Mouse (Mus musculus) left cerebral cortex, postnatal 4 days (tissue): ENCODE data around the gene Gm11559. TPM values are rescaled to one million over a fixed set of nuclear protein-coding genes. Genes with fewer than 3 reads are reported as not detected.
"Not testable (repeated sequence)": the region's sequence is repeated elsewhere in the genome, so short reads cannot be mapped to it uniquely, and the experiment has no call there.

Experiments
- DNase-seq: peaks from one replicate; pipeline ENCODE4 v3.0.0-alpha.2; 2022
- intact Hi-C: fragments of 180-260 bp; cut with DNase I; formaldehyde crosslinking; loops from one replicate; pipeline ENCODE4 v1.15.1; 2025
- total RNA-seq, 2 experiments: library from RNA; stranded (reverse); gene quantifications; 2 replicates each; pipeline ENCODE4 v1.2.3; 2021

Gm11559 gene
- total RNA-seq = not detected

DNA sequence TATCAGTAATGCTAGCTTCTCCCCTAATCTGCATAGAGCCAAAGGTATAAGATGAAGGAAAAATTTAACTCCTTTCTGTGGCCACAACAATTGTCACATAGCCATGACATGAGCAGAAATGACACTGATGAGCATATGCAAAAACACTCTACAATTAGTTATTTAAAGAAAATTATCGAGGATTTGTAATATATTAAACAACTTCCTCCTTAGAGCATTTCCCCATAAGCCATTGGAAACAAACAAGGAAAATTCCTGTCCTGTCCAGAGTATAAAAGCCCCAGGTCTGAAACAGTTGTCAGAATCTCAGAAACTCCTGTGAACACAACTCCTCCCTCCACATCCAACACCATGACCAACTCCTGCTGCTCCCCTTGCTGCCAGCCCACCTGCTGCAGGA lies at the start of gene Gm11559:
Gm11559 (plus strand) TSS at position 301 of the 400 bp plus-strand sequence.
- DNase-seq, intact Hi-C loops: not testable (repeated sequence)

DNA sequence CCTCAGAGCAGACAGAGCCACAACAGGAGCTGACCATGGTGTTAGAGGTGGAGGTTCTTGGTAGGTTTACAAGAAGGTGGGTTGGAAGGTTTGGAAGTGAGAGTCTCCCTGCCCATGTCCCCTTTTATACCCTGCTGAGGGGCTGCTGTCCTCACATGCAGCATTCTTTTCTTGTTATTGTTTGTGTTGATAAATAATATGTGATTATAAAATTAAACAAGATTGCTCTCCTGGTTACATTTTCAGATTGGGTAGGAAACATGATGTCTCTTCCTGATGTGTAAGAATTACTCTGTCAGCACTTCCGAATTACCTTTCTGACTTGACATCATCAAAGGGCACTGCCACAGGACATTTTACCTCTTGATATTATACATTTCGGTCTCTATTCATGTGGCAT lies 48.7 kb upstream of the Gm11559 start, which contains the start of gene Gm11564:
Gm11564 (minus strand) TSS at position 101 of the 400 bp plus-strand sequence.
- intact Hi-C loops = not testable (repeated sequence)

DNA sequence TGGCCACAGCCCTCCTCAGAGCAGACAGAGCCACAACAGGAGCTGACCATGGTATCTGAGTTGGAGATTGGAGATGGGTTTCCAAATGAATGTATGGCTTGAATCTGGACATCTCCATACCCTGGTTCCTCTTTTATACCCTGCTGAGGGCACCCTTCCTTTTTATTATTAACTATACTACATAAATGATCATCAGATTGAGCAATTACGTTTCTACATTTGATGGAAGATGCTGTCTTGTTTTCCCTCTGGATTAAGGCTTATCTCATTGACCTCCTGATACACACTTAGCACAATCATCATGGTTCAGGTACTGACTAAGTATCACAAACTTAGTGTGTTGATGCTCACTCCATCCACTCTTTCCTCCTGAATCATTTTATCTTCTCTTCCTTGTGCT lies 26.3 kb upstream of the Gm11559 start, which contains the start of gene 2300003K06Rik:
2300003K06Rik (minus strand) TSS at position 101 of the 400 bp plus-strand sequence.
- intact Hi-C loops = no loop called here
- DNase-seq = no peak

More for the DNA sequence above, 48.7 kb upstream of the Gm11559 start, which contains the start of gene Gm11564:
- not testable (repeated sequence) for DNase-seq

DNA sequence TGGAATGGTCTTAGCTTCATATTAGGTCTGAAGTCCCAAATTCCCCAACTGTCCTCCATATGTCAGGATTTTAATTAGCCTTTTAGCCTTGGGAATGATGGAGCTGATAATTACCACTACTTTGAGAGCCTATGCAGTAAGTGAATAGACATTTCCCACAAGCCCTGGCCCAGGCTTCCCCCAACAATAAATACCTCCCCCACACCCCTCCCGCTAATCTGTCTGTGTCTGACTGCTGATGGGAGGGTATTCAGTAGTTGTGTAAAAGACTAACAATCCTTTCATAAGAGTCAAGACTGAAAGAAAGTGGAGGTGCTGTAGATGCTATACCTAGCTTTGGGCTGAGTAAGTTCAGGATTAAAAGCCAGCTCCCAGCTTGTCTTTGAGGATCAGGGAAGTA lies 22.1 kb upstream of the Gm11559 start:
- intact Hi-C loops = no loop called here
- DNase-seq = no peak

DNA sequence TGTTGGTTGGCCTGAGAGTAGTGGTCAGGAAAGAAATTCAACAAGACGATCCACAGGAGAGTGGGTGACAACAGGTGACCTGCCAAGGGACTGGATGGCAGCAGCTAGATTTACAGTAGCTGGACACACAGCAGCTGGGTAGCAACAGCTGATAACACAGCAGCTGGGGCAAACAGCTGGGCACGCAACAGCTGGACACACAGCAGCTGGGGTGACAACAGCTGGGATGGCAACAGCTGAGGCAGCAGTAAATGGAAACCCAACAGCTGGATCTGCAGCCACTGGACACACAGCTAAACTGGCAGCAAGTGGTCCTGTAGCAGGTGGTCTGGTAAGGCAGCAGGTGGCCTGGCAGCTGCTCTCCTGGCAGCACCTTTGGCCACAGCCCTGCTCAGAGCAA lies 17.5 kb upstream of the Gm11559 start:
- intact Hi-C loops = no loop called here
- no peak for DNase-seq

DNA sequence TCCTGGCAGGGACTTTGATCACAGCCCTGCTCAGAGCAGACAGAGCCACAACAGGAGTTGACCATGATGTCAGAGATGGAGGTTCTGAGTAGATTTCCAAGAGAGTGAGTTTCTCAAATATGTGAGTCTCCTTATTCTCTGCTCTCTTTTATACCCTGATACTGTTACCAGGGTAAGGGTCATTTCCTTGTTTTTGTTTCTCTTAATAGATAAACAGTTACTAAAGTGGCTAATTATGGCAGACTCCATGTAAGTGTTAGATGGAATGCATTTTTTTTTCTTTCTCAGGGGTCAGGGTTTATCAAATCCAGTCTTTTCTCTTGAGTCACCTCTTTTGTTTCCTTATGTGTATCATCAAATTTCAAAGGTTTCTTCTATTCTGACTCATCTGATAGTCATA lies 12.8 kb upstream of the Gm11559 start, which contains the start of gene Krtap4-16:
Krtap4-16 (minus strand) TSS at position 101 of the 400 bp plus-strand sequence.
- intact Hi-C loops = no loop called here
- DNase-seq = no peak

DNA sequence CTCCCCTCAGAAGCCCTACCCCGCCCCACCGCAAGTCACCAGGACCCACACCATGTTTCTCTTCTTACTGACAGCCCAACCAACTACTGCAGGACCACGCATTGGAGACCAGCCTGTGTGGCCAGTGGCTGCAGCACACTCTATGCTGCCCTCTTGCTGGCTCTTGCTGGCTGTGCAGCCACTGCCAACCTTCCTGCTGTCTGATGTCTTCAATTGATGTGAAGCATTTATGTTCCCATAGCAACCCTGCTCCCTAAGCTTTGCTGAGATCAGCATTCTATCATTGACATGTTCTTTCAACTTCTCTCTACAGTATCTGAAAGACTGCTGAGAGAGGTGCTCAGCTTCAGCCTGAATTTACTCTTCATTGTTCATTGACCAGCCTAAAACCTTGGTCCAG lies 10.2 kb upstream of the Gm11559 start:
- peak; percentile 8 for DNase-seq
- intact Hi-C loops = no loop called here

GRCm38 (mm10) chr11:99857617-99858016 lies 6.7 kb upstream of the Gm11559 start, which contains the start of gene Gm11568:
Gene Gm11568 (plus strand): TSS chr11:99857917.
- intact Hi-C loops = no loop called here
- DNase-seq = no peak

- intact Hi-C loops = no loop called here
- no peak for DNase-seq
Measured at GRCm38 (mm10) chr11:99858761-99859160, 5.5 kb upstream of the Gm11559 start.

GRCm38 (mm10) chr11:99873089-99873488 lies 8.8 kb downstream of the Gm11559 start, which contains the start of gene Krtap9-1:
Gene Krtap9-1 (plus strand): TSS chr11:99873389.
- intact Hi-C loops, DNase-seq: not testable (repeated sequence)

DNA sequence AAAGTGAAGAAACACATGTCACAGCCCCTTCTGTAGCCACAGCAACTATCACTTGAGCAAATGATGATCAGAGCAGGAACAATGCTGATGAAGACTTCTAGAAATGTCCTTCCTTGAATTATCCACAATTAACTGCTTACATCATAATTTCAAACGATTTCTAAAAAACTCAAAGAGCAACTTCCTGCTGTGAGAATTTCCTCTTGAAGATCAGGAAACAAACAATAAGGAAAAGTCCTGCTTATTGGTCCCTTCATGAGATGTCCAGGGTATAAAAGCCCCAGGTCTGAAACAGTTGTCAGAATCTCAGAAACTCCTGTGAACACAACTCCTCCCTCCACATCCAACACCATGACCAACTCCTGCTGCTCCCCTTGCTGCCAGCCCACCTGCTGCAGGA lies 14.6 kb downstream of the Gm11559 start, which contains the start of gene Gm11567:
Gm11567 (plus strand) TSS at position 301 of the 400 bp plus-strand sequence.
- DNase-seq, intact Hi-C loops: not testable (repeated sequence)

DNA sequence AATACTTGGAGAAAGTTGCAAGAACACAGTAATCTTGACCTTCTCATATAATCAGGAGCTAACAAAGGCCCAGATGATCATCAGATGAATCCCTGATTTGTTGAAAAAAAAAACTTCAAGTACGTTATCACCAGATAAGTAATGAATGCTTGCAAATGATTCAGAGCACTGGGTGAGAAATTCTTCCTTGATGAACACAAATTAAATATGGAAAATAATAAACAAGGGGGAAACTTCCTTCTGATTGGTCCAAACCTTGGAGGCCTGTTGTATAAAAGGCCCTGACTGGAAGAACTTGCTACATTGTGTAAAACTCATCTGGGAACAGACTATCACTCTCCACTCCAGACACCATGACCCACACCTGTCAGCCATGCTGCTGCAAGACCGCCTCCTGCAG lies 43.3 kb downstream of the Gm11559 start, which contains the start of gene Krtap31-1:
Krtap31-1 (plus strand) TSS at position 301 of the 400 bp plus-strand sequence.
- no peak for DNase-seq

GRCm38 (mm10) chr11:99914451-99914850 lies 50.2 kb downstream of the Gm11559 start, which contains the start of gene Gm11565:
Gene Gm11565 (plus strand): TSS chr11:99914751.
- intact Hi-C loops = no loop called here
- DNase-seq = no peak

More for the DNA sequence above, 43.3 kb downstream of the Gm11559 start, which contains the start of gene Krtap31-1:
- intact Hi-C loops = no loop called here

Other genes with a start within 250 kb of the Gm11559 start
- not detected for gene Krtap2-4, start 249.6 kb upstream of the Gm11559 start, total RNA-seq
- not detected for gene Gm11562, start 244.0 kb upstream of the Gm11559 start, total RNA-seq
- not detected for gene Krtap4-1, start 236.2 kb upstream of the Gm11559 start, total RNA-seq
- gene Krtap4-2, start 229.4 kb upstream of the Gm11559 start, total RNA-seq = not detected
- not detected for gene Krtap4-7, start 220.4 kb upstream of the Gm11559 start, total RNA-seq
- gene Gm11555, start 214.2 kb upstream of the Gm11559 start, total RNA-seq = not detected
- not detected for gene Gm11563, start 205.5 kb upstream of the Gm11559 start, total RNA-seq
- gene Krtap4-6, start 198.5 kb upstream of the Gm11559 start, total RNA-seq = not detected
- gene Gm14190, start 173.7 kb upstream of the Gm11559 start, total RNA-seq = not detected
- not detected for gene Gm14180, start 130.2 kb upstream of the Gm11559 start, total RNA-seq
- gene Gm11595, start 91.6 kb upstream of the Gm11559 start, total RNA-seq = not detected
- not detected for gene Krtap4-8, start 83.8 kb upstream of the Gm11559 start, total RNA-seq
- not detected for gene Krtap4-9, start 79.3 kb upstream of the Gm11559 start, total RNA-seq
- not detected for gene Gm11596, start 71.0 kb upstream of the Gm11559 start, total RNA-seq
- gene Gm11569, start 65.5 kb upstream of the Gm11559 start, total RNA-seq = not detected
- not detected for gene Gm11554, start 60.0 kb upstream of the Gm11559 start, total RNA-seq
- not detected for gene Krtap4-13, start 54.6 kb upstream of the Gm11559 start, total RNA-seq
- gene Gm11564, start 48.8 kb upstream of the Gm11559 start, total RNA-seq = not detected
- gene 2300003K06Rik, start 26.4 kb upstream of the Gm11559 start, total RNA-seq = not detected
- not detected for gene Krtap4-16, start 12.9 kb upstream of the Gm11559 start, total RNA-seq
- not detected for gene Gm11568, start 6.6 kb upstream of the Gm11559 start, total RNA-seq
- gene Krtap9-1, start 8.9 kb downstream of the Gm11559 start, total RNA-seq = not detected
- not detected for gene Gm11567, start 14.7 kb downstream of the Gm11559 start, total RNA-seq
- not detected for gene Krtap31-1, start 43.4 kb downstream of the Gm11559 start, total RNA-seq
- not detected for gene Gm11565, start 50.3 kb downstream of the Gm11559 start, total RNA-seq
- not detected for gene Krtap31-2, start 71.8 kb downstream of the Gm11559 start, total RNA-seq
- not detected for gene Krtap9-5, start 84.0 kb downstream of the Gm11559 start, total RNA-seq
- not detected for gene Krtap29-1, start 114.6 kb downstream of the Gm11559 start, total RNA-seq
- not detected for gene Krtap16-1, start 122.1 kb downstream of the Gm11559 start, total RNA-seq
- not detected for gene Krtap17-1, start 129.5 kb downstream of the Gm11559 start, total RNA-seq
- gene Krt33a, start 151.7 kb downstream of the Gm11559 start, total RNA-seq = under 1 TPM in 1 of 2 experiments, not detected in 1; 0.30 TPM
- not detected for gene Krt33b, start 165.4 kb downstream of the Gm11559 start, total RNA-seq
- gene Krt34, start 177.1 kb downstream of the Gm11559 start, total RNA-seq = not detected
- gene Krt31, start 186.1 kb downstream of the Gm11559 start, total RNA-seq = not detected
- not detected for gene Krt32, start 223.8 kb downstream of the Gm11559 start, total RNA-seq
- not detected for gene Krt35, start 231.8 kb downstream of the Gm11559 start, total RNA-seq
- not detected for gene Krt36, start 241.2 kb downstream of the Gm11559 start, total RNA-seq